Mouse (Mus musculus) heart, postnatal 36 days (tissue): ENCODE results near the gene Borcs6. TPM values are rescaled to one million over a fixed set of nuclear protein-coding genes. Genes with fewer than 3 reads are reported as not detected.

Experiments used
- DNase-seq, 2 experiments: peaks; one replicate each; pipeline ENCODE4 v3.0.0; 2021 to 2022
- intact Hi-C: fragments of 180-260 bp; cut with DNase I; formaldehyde crosslinking; loops from one replicate; pipeline ENCODE4 v1.15.1; 2025
- total RNA-seq, 2 experiments: library from RNA; stranded (reverse); gene quantifications; 2 replicates each; pipeline ENCODE4 v1.2.3; 2021

Gene Borcs6
- total RNA-seq, 2 experiments from 2014 or later, result 16.0 to 17.1 TPM

GRCm38 (mm10) chr11:69046395-69046774 is 13.1 kb upstream of the Borcs6 start:
- intact Hi-C loops, result no loop called here
- DNase-seq, result no peak

- intact Hi-C loops, result no loop called here
- no peak for DNase-seq
Measured at GRCm38 (mm10) chr11:69047592-69047991, 11.9 kb upstream of the Borcs6 start.

- no peak for DNase-seq
- intact Hi-C loops, result no loop called here
Measured at GRCm38 (mm10) chr11:69048151-69048550, 11.4 kb upstream of the Borcs6 start.

- intact Hi-C loops, result no loop called here
- no peak for DNase-seq
Measured at GRCm38 (mm10) chr11:69050748-69051147, 8.8 kb upstream of the Borcs6 start.

- intact Hi-C loops, result no loop called here
Measured at GRCm38 (mm10) chr11:69051771-69052170, 7.7 kb upstream of the Borcs6 start.

GRCm38 (mm10) chr11:69052824-69053421 is 6.6 kb upstream of the Borcs6 start:
- DNase-seq, result no peak
- intact Hi-C loops, result no loop called here

More at GRCm38 (mm10) chr11:69051771-69052170, 7.7 kb upstream of the Borcs6 start:
- DNase-seq, result no peak

- intact Hi-C loops, result no loop called here
- no peak for DNase-seq
Measured at GRCm38 (mm10) chr11:69053848-69054247, 5.7 kb upstream of the Borcs6 start.

- intact Hi-C loops, result no loop called here
- DNase-seq, result no peak
Measured at GRCm38 (mm10) chr11:69058265-69058664, 1.3 kb upstream of the Borcs6 start.

- DNase-seq, result no peak
- intact Hi-C loops, result no loop called here
Measured at GRCm38 (mm10) chr11:69058729-69059356, 674 bp upstream of the Borcs6 start.

- intact Hi-C loops, result loop anchor here (5.0 kb wide), 1 partner anchor 187 kb away; no protein-coding TSS in a partner anchor
- no peak for DNase-seq
Measured at GRCm38 (mm10) chr11:69059975-69060411, 476 bp downstream of the Borcs6 start.

GRCm38 (mm10) chr11:69060448-69061254 is 1.1 kb downstream of the Borcs6 start:
- intact Hi-C loops, result loop anchor here (5.0 kb wide), 1 partner anchor 187 kb away; no protein-coding TSS in a partner anchor
- DNase-seq, result peak; percentile 38 to 45

GRCm38 (mm10) chr11:69061255-69061912 is 1.9 kb downstream of the Borcs6 start:
- no peak for DNase-seq
- intact Hi-C loops, result loop anchor here (5.0 kb wide), 1 partner anchor 186 kb away; no protein-coding TSS in a partner anchor

GRCm38 (mm10) chr11:69062194-69062760 is 2.8 kb downstream of the Borcs6 start:
- intact Hi-C loops, result loop anchor here (1.0 to 5.0 kb wide), 3 partner anchors 21 to 185 kb away; no protein-coding TSS in a partner anchor
- peak; percentile 81 to 86 for DNase-seq

- intact Hi-C loops, result loop anchor here (1.0 to 5.0 kb wide), 4 partner anchors 21 to 185 kb away; no protein-coding TSS in a partner anchor
Measured at GRCm38 (mm10) chr11:69062761-69063224, 3.3 kb downstream of the Borcs6 start.

GRCm38 (mm10) chr11:69063413-69064201 is 4.1 kb downstream of the Borcs6 start:
- peak; percentile 89 to 90 for DNase-seq

More at GRCm38 (mm10) chr11:69062761-69063224, 3.3 kb downstream of the Borcs6 start:
- peak; percentile 98 to 99 for DNase-seq

GRCm38 (mm10) chr11:69064259-69065133 is 5.0 kb downstream of the Borcs6 start:
- no peak for DNase-seq
- intact Hi-C loops, result loop anchor here (5.0 kb wide), 1 partner anchor 183 kb away; no protein-coding TSS in a partner anchor

More at GRCm38 (mm10) chr11:69063413-69064201, 4.1 kb downstream of the Borcs6 start:
- intact Hi-C loops, result loop anchor here (1.0 to 5.0 kb wide), 2 partner anchors 61 to 184 kb away; no protein-coding TSS in a partner anchor

- no peak for DNase-seq
- intact Hi-C loops, result no loop called here
Measured at GRCm38 (mm10) chr11:69065394-69065925, 5.9 kb downstream of the Borcs6 start.
